Mouse (Mus musculus) left cerebral cortex, adult 8-10 months (tissue): ENCODE data around the gene Olfr1389. TPM values are rescaled to one million over a fixed set of nuclear protein-coding genes. Genes with fewer than 3 reads are reported as not detected.
"Not testable (repeated sequence)": the region's sequence is repeated elsewhere in the genome, so short reads cannot be mapped to it uniquely, and the experiment has no call there.

Experiments
- DNase-seq, 2 experiments: peaks; one replicate each; pipeline ENCODE4 v3.0.0; 2022; ENCODE audit warnings: low spot score in 2 of 2
- total RNA-seq, 4 experiments: library from RNA; stranded (reverse); gene quantifications; 2 replicates each; pipeline ENCODE4 v1.2.4; 2022

Olfr1389 gene
- not detected for total RNA-seq

GRCm38 (mm10) chr11:49422767-49423166, at the start of gene Olfr1389:
Gene Olfr1389, plus strand, starts transcription at chr11:49423067.
- no peak for DNase-seq

- no peak for DNase-seq
Measured at GRCm38 (mm10) chr11:49383133-49383532, 39.7 kb upstream of the Olfr1389 start.

GRCm38 (mm10) chr11:49386118-49386517, 36.7 kb upstream of the Olfr1389 start:
- not testable (repeated sequence) for DNase-seq

GRCm38 (mm10) chr11:49392707-49393106, 30.2 kb upstream of the Olfr1389 start:
- not testable (repeated sequence) for DNase-seq

- DNase-seq, result no peak
Measured at GRCm38 (mm10) chr11:49406784-49407183, 16.1 kb upstream of the Olfr1389 start.

GRCm38 (mm10) chr11:49410540-49410939, 12.3 kb upstream of the Olfr1389 start:
- DNase-seq, result peak in 1 of 2 experiments; percentile 5

DNA sequence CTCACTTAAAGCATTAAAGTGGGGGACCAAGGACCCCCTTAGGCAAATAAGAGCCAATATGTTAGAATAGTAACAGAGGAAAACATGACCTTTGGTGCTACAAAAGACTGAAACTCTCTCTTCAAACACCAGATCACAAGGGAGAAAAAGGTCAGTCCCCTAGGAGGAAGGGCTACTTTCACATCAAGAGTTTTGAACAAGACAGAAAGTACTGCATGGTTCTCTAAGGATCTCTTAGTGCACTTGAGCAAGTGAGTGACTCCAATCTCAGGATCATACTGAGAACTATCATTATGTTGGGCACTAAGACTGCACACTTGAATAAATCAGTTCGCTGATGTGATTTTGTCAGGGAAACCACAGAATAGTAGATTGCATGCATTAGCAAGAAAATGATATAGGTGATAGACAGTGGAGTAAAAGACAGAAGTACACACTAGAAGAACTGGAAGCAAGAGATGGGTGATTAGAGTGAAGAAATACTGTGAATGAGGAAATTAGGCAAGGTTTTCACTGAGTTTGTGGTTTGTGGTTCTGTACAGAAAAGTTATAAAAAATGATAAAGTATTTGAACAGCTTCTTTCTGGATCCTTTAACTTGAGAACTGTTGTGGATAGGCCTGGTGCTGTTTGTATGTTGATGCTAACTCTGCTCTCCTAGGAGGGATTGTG, 2.5 kb downstream of the Olfr1389 start:
- DNase-seq, result no peak

DNA sequence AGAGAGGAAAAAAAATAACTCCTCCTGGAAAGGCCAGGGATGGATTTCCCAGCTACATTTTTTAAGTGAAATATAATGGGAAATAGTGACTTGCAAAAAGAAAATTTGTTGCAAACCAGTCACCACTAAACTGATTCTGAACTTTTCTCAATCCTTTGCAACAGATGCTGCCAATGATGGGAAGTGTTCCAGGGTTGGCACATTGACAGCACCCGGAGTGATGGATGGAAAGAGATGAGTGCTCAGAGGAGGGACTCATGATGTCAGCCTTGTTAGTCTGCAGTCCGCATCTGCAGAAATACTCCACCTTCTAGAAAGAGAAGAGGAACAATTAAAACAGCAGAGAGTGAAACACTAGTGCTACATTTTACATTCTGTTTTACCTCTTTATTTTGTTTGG, 6.8 kb downstream of the Olfr1389 start:
- no peak for DNase-seq

- DNase-seq, result no peak
Measured at GRCm38 (mm10) chr11:49436411-49436810, 13.5 kb downstream of the Olfr1389 start, which contains the start of gene Olfr1388. Gene Olfr1388, plus strand, starts transcription at chr11:49436624.

DNA sequence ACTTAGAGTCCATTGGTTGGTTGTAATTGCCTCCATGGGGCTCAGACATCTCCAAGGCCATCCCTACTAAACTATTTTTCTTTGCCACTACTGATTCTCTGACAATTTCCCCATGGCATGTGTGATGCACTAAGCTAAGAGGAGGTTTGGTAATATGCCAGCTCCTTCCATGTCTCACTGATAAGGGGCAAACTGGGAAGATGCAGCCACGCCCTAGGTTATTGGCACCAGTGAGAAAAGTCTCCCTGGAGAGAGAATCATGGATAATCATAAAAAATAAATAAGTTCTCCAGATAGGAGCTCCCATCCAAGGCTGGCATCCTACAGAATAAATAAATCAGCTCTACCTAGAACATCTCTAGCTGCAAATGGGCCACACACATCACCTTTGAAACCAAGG, 32.2 kb downstream of the Olfr1389 start, which contains the start of gene Olfr1387:
Gene Olfr1387 (plus strand): TSS at position 301 of the 400 bp plus-strand sequence.
- no peak for DNase-seq

DNA sequence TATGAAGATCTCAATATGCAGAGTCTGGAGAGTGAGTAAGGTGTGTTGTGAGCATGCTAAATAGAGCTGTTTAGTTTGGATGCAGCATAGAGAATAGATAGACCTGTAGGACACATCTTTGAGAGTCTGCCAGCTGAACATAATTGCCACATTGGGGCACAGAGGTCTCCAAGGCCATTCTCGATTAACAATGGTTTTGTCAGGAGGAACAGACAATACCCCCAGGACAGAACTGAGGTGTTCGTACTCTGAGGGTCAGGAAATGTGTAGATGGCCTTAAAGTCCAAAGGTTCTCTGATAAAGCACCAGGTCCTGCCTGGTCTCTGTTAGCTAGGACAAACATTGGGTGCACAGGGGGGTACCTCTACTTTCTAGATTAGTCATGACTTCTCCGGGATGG, 41.9 kb downstream of the Olfr1389 start, which contains the start of gene Olfr1386:
Gene Olfr1386 (plus strand): TSS at position 301 of the 400 bp plus-strand sequence.
- DNase-seq, result not testable (repeated sequence)

Other genes with a start within 250 kb of the Olfr1389 start
- under 1 TPM in 1 of 4 experiments, not detected in 3; 0.09 TPM for gene Btnl9, start 235.9 kb upstream of the Olfr1389 start, total RNA-seq
- gene Zfp62, start 219.8 kb upstream of the Olfr1389 start, total RNA-seq, result 10 to 100 TPM; 64.1 to 83.4 (median 73.4) TPM
- 10 to 100 TPM; 65.9 to 72.3 (median 69.2) TPM for gene Mgat1, start 178.9 kb upstream of the Olfr1389 start, total RNA-seq
- 1 to 10 TPM in 2 of 4 experiments, under 1 TPM in 2; 0.65 to 1.1 (median 0.84) TPM for gene Olfr1393, start 144.8 kb upstream of the Olfr1389 start, total RNA-seq
- under 1 TPM in 3 of 4 experiments, not detected in 1; 0.18 to 0.28 (median 0.23) TPM for gene Olfr1392, start 137.8 kb upstream of the Olfr1389 start, total RNA-seq
- gene Olfr10, start 118.3 kb upstream of the Olfr1389 start, total RNA-seq, result not detected
- gene Olfr1391, start 100.3 kb upstream of the Olfr1389 start, total RNA-seq, result not detected
- not detected for gene Olfr1390, start 87.9 kb upstream of the Olfr1389 start, total RNA-seq
- gene Olfr1388, start 13.6 kb downstream of the Olfr1389 start, total RNA-seq, result under 1 TPM; 0.15 to 0.57 (median 0.26) TPM
- gene Olfr1387, start 32.3 kb downstream of the Olfr1389 start, total RNA-seq, result not detected
- not detected for gene Olfr1386, start 42.0 kb downstream of the Olfr1389 start, total RNA-seq
- gene Olfr1385, start 66.0 kb downstream of the Olfr1389 start, total RNA-seq, result under 1 TPM in 1 of 4 experiments, not detected in 3; 0.11 TPM
- not detected for gene Olfr1384, start 83.7 kb downstream of the Olfr1389 start, total RNA-seq
- not detected for gene Olfr1383, start 96.6 kb downstream of the Olfr1389 start, total RNA-seq
- not detected for gene Olfr1382, start 105.2 kb downstream of the Olfr1389 start, total RNA-seq
- gene Olfr1381, start 120.4 kb downstream of the Olfr1389 start, total RNA-seq, result not detected
- not detected for gene Olfr1380, start 133.8 kb downstream of the Olfr1389 start, total RNA-seq
- gene Flt4, start 186.2 kb downstream of the Olfr1389 start, total RNA-seq, result 1 to 10 TPM; 2.5 to 3.0 (median 2.8) TPM
- not detected for gene Scgb3a1, start 240.5 kb downstream of the Olfr1389 start, total RNA-seq